Mouse (Mus musculus): Measurements from ENCODE around the gene Prl2c3. TPM values are rescaled to one million over a fixed set of nuclear protein-coding genes. Genes with fewer than 3 reads are reported as not detected.
"Not testable (repeated sequence)": the region's sequence is repeated elsewhere in the genome, so short reads cannot be mapped to it uniquely, and the experiment has no call there.

Gene Prl2c3
- not detected in 2 replicates for polyA plus RNA-seq (2012; rRNA removed)

GRCm38 (mm10) chr13:12799979-12800378 lies at the start of gene Prl2c3:
Gene Prl2c3, minus strand, starts transcription at chr13:12800079.
- not testable (repeated sequence) for H3K4me1 ChIP-seq (ENCODE audit: control insufficient read depth, insufficient read depth, low read length); H3K4me3 ChIP-seq (ENCODE audit: insufficient read depth, low read length); H3K27ac ChIP-seq (ENCODE audit: insufficient read depth, low read length)

GRCm38 (mm10) chr13:12848254-12848653 lies 48.4 kb upstream of the Prl2c3 start:
- H3K4me3 ChIP-seq (ENCODE audit: insufficient read depth, low read length); H3K27ac ChIP-seq (ENCODE audit: insufficient read depth, low read length); H3K4me1 ChIP-seq (ENCODE audit: control insufficient read depth, insufficient read depth, low read length): not testable (repeated sequence)

- not testable (repeated sequence) for H3K4me3 ChIP-seq (ENCODE audit: insufficient read depth, low read length); H3K4me1 ChIP-seq (ENCODE audit: control insufficient read depth, insufficient read depth, low read length); H3K27ac ChIP-seq (ENCODE audit: insufficient read depth, low read length)
Observed at GRCm38 (mm10) chr13:12844701-12845100, 44.8 kb upstream of the Prl2c3 start.

- not testable (repeated sequence) for H3K4me1 ChIP-seq (ENCODE audit: control insufficient read depth, insufficient read depth, low read length); H3K27ac ChIP-seq (ENCODE audit: insufficient read depth, low read length); H3K4me3 ChIP-seq (ENCODE audit: insufficient read depth, low read length)
Observed at GRCm38 (mm10) chr13:12837546-12837945, 37.7 kb upstream of the Prl2c3 start.

- Histone ChIP-seq H3K4me1 (ENCODE audit: control insufficient read depth, insufficient read depth, low read length) (no peaks in the 10 kb centered on the region), H3K4me3 (ENCODE audit: insufficient read depth, low read length) (no peak overlapping the region), H3K27ac (ENCODE audit: insufficient read depth, low read length) (no peak overlapping the region)
- TF ChIP-seq POLR2A (IDR thresholded peaks at IDR 0.05; ENCODE audit: extremely low read depth, insufficient read depth, low read length) (no peak), CTCF (IDR thresholded peaks at IDR 0.05; ENCODE audit: extremely low read depth, insufficient read depth, low read length) (no peak)
Observed at GRCm38 (mm10) chr13:12831769-12832168, 31.9 kb upstream of the Prl2c3 start.

- TF ChIP-seq POLR2A (IDR thresholded peaks at IDR 0.05; ENCODE audit: extremely low read depth, insufficient read depth, low read length) (no peak), CTCF (IDR thresholded peaks at IDR 0.05; ENCODE audit: extremely low read depth, insufficient read depth, low read length) (no peak)
- Histone ChIP-seq H3K4me3 (ENCODE audit: insufficient read depth, low read length) (no peak overlapping the region), H3K4me1 (ENCODE audit: control insufficient read depth, insufficient read depth, low read length) (no peaks in the 10 kb centered on the region), H3K27ac (ENCODE audit: insufficient read depth, low read length) (no peak overlapping the region)
Observed at GRCm38 (mm10) chr13:12829031-12829430, 29.2 kb upstream of the Prl2c3 start.

GRCm38 (mm10) chr13:12824500-12825176 lies 24.8 kb upstream of the Prl2c3 start:
- H3K27ac ChIP-seq (ENCODE audit: insufficient read depth, low read length); H3K4me3 ChIP-seq (ENCODE audit: insufficient read depth, low read length); H3K4me1 ChIP-seq (ENCODE audit: control insufficient read depth, insufficient read depth, low read length): not testable (repeated sequence)

- H3K4me3 ChIP-seq (ENCODE audit: insufficient read depth, low read length); H3K4me1 ChIP-seq (ENCODE audit: control insufficient read depth, insufficient read depth, low read length); H3K27ac ChIP-seq (ENCODE audit: insufficient read depth, low read length): not testable (repeated sequence)
Observed at GRCm38 (mm10) chr13:12813734-12814424, 14.0 kb upstream of the Prl2c3 start.

GRCm38 (mm10) chr13:12809591-12809990 lies 9.7 kb upstream of the Prl2c3 start:
- no peak overlapping the region for H3K27ac ChIP-seq (ENCODE audit: insufficient read depth, low read length)
- TF ChIP-seq POLR2A (IDR thresholded peaks at IDR 0.05; ENCODE audit: extremely low read depth, insufficient read depth, low read length) = no peak
- TF ChIP-seq CTCF (IDR thresholded peaks at IDR 0.05; ENCODE audit: extremely low read depth, insufficient read depth, low read length) = no peak
- H3K4me1 ChIP-seq (ENCODE audit: control insufficient read depth, insufficient read depth, low read length) = no peaks in the 10 kb centered on the region
- no peak overlapping the region for H3K4me3 ChIP-seq (ENCODE audit: insufficient read depth, low read length)

- H3K4me1 ChIP-seq (ENCODE audit: control insufficient read depth, insufficient read depth, low read length); H3K4me3 ChIP-seq (ENCODE audit: insufficient read depth, low read length); H3K27ac ChIP-seq (ENCODE audit: insufficient read depth, low read length): not testable (repeated sequence)
Observed at GRCm38 (mm10) chr13:12808793-12809512, 9.1 kb upstream of the Prl2c3 start.

- H3K27ac ChIP-seq (ENCODE audit: insufficient read depth, low read length); H3K4me1 ChIP-seq (ENCODE audit: control insufficient read depth, insufficient read depth, low read length); H3K4me3 ChIP-seq (ENCODE audit: insufficient read depth, low read length): not testable (repeated sequence)
Observed at GRCm38 (mm10) chr13:12806496-12806895, 6.6 kb upstream of the Prl2c3 start.

- H3K4me3 ChIP-seq (ENCODE audit: insufficient read depth, low read length); H3K27ac ChIP-seq (ENCODE audit: insufficient read depth, low read length); H3K4me1 ChIP-seq (ENCODE audit: control insufficient read depth, insufficient read depth, low read length): not testable (repeated sequence)
Observed at GRCm38 (mm10) chr13:12769442-12770091, 30.3 kb downstream of the Prl2c3 start.

All from cortical plate, adult 2 months (tissue).